In genomic region chr1:166182952-166183627, GRCm38 (mm10) we compare ENCODE assay signal across 9 mouse cellular contexts. TPM values are rescaled to one million over a fixed set of nuclear protein-coding genes. Genes with fewer than 3 reads are reported as not detected.
DNase-seq lines count a peak whose midpoint lies in the region; ATAC-seq lines count a peak whose summit lies in the region.
"Had no signal": no experiment of that assay in that cellular context is flagged by ENCODE, and none has a peak within 500 bp of the region (broad histone marks: within the 10 kb centered on the region; RNA-seq: fewer than 3 reads in every experiment).

No protein-coding gene starts in this region.

- WGBS in hindbrain, embryonic 14.5 days = 52% methylated on average over 10 of the region's 10 CpGs
- WGBS in hindbrain, embryonic 12.5 days = 77% methylated on average over 10 of the region's 10 CpGs
- 89% methylated on average over 10 of the region's 10 CpGs for WGBS in midbrain, embryonic 11.5 days
- 93% methylated on average over 10 of the region's 10 CpGs for WGBS in midbrain, embryonic 10.5 days
- 39% methylated on average over 10 of the region's 10 CpGs for WGBS in heart, embryonic 16.5 days
- 56% methylated on average over 10 of the region's 10 CpGs for WGBS in midbrain, embryonic 16.5 days

- no peaks in the 10 kb centered on the region for H3K36me3 ChIP-seq in hindbrain, embryonic 14.5 days (replicated peaks; ENCODE audit: control insufficient read depth, insufficient read depth)
- H3K36me3 ChIP-seq in hindbrain, embryonic 12.5 days = no peaks in the 10 kb centered on the region
- H3K36me3 ChIP-seq in midbrain, embryonic 11.5 days (ENCODE audit: control insufficient read depth, insufficient read depth, low read length) = no peaks in the 10 kb centered on the region
- H3K36me3 ChIP-seq in midbrain, embryonic 10.5 days = no peaks in the 10 kb centered on the region
- no peaks in the 10 kb centered on the region for H3K36me3 ChIP-seq in heart, embryonic 16.5 days (ENCODE audit: control insufficient read depth, insufficient read depth)
- H3K36me3 ChIP-seq in midbrain, embryonic 16.5 days (ENCODE audit: control insufficient read depth, insufficient read depth, low read length) = no peaks in the 10 kb centered on the region
- H3K36me3 ChIP-seq: limb, embryonic 12.5 days had no signal

- H3K27me3 ChIP-seq in hindbrain, embryonic 14.5 days (ENCODE audit: control insufficient read depth, insufficient read depth, low read length) = 0 out of 2 replicates have a peak, but pooled peaks cover 3% of the 10 kb centered on the region
- H3K27me3 ChIP-seq in hindbrain, embryonic 12.5 days = no peaks in the 10 kb centered on the region
- H3K27me3 ChIP-seq in midbrain, embryonic 11.5 days (ENCODE audit: control insufficient read depth, insufficient read depth, low read length) = no peaks in the 10 kb centered on the region
- H3K27me3 ChIP-seq in midbrain, embryonic 10.5 days (ENCODE audit: low read depth, poor library complexity, severe bottlenecking) = no peaks in the 10 kb centered on the region
- no peaks in the 10 kb centered on the region for H3K27me3 ChIP-seq in heart, embryonic 16.5 days (ENCODE audit: control insufficient read depth, insufficient read depth, low read length)
- H3K27me3 ChIP-seq in midbrain, embryonic 16.5 days (ENCODE audit: control insufficient read depth, insufficient read depth, low read depth, low read length) = no peaks in the 10 kb centered on the region
- H3K27me3 ChIP-seq: limb, embryonic 12.5 days had no signal

- ATAC-seq in hindbrain, embryonic 14.5 days (ENCODE audit: low FRiP score) = no peak
- ATAC-seq in hindbrain, embryonic 12.5 days (ENCODE audit: low FRiP score) = no peak
- ATAC-seq in midbrain, embryonic 11.5 days (ENCODE audit: low FRiP score) = no peak
- ATAC-seq in heart, embryonic 16.5 days (replicated peaks; ENCODE audit: extremely low read depth, insufficient read depth, low FRiP score) = no peak; the same call in 1 of the 2 replicates
- ATAC-seq in midbrain, embryonic 16.5 days = peak; percentile 36

- no peak overlapping the region for H3K9ac ChIP-seq in hindbrain, embryonic 14.5 days
- H3K9ac ChIP-seq in hindbrain, embryonic 12.5 days = no peak overlapping the region
- H3K9ac ChIP-seq in midbrain, embryonic 11.5 days (ENCODE audit: low read length) = no peak overlapping the region
- no peak overlapping the region for H3K9ac ChIP-seq in heart, embryonic 16.5 days (ENCODE audit: low read length)
- H3K9ac ChIP-seq in midbrain, embryonic 16.5 days (ENCODE audit: low read depth, low read length) = no peak overlapping the region
- H3K9ac ChIP-seq: limb, embryonic 12.5 days had no signal

- 0 out of 2 replicates have a peak, but pooled peaks cover 3% of the 10 kb centered on the region for H3K4me1 ChIP-seq in hindbrain, embryonic 14.5 days (replicated peaks; ENCODE audit: control insufficient read depth, insufficient read depth, low read length)
- H3K4me1 ChIP-seq in hindbrain, embryonic 12.5 days = no peaks in the 10 kb centered on the region
- no peaks in the 10 kb centered on the region for H3K4me1 ChIP-seq in midbrain, embryonic 11.5 days (ENCODE audit: control insufficient read depth, insufficient read depth, low read length)
- peaks cover 11% of the 10 kb centered on the region for H3K4me1 ChIP-seq in midbrain, embryonic 10.5 days
- H3K4me1 ChIP-seq in heart, embryonic 16.5 days (ENCODE audit: control insufficient read depth, insufficient read depth, low read length) = peaks cover 3% of the 10 kb centered on the region; the same call in 1 of the 2 replicates
- peaks cover 8% of the 10 kb centered on the region for H3K4me1 ChIP-seq in midbrain, embryonic 16.5 days (ENCODE audit: control insufficient read depth, insufficient read depth, low read length)
- H3K4me1 ChIP-seq: limb, embryonic 12.5 days had no signal

- no peaks in the 10 kb centered on the region for H3K9me3 ChIP-seq in hindbrain, embryonic 14.5 days (ENCODE audit: control insufficient read depth, low read length)
- H3K9me3 ChIP-seq in hindbrain, embryonic 12.5 days (replicated peaks) = no peaks in the 10 kb centered on the region
- no peaks in the 10 kb centered on the region for H3K9me3 ChIP-seq in midbrain, embryonic 11.5 days (ENCODE audit: control insufficient read depth, low read length)
- 0 out of 2 replicates have a peak, but pooled peaks cover 4% of the 10 kb centered on the region for H3K9me3 ChIP-seq in midbrain, embryonic 10.5 days (replicated peaks)
- no peaks in the 10 kb centered on the region; the same call in 1 of the 2 replicates for H3K9me3 ChIP-seq in heart, embryonic 16.5 days (replicated peaks; ENCODE audit: control insufficient read depth, low read length)
- no peaks in the 10 kb centered on the region for H3K9me3 ChIP-seq in midbrain, embryonic 16.5 days (replicated peaks; ENCODE audit: control insufficient read depth, low read length, poor library complexity, severe bottlenecking)
- H3K9me3 ChIP-seq: limb, embryonic 12.5 days had no signal

- peak overlapping the region; percentile 27; the same call in 1 of the 2 replicates for H3K27ac ChIP-seq in hindbrain, embryonic 14.5 days
- no peak overlapping the region for H3K27ac ChIP-seq in hindbrain, embryonic 12.5 days
- no peak overlapping the region for H3K27ac ChIP-seq in midbrain, embryonic 11.5 days (ENCODE audit: low read depth, low read length)
- no peak overlapping the region for H3K27ac ChIP-seq in midbrain, embryonic 10.5 days (replicated peaks)
- H3K27ac ChIP-seq in heart, embryonic 16.5 days (ENCODE audit: low read length) = peak overlapping the region; percentile 1; the same call in 1 of the 2 replicates
- H3K27ac ChIP-seq in midbrain, embryonic 16.5 days (ENCODE audit: low read length) = peak overlapping the region; percentile 28; the same call in 1 of the 2 replicates
- H3K27ac ChIP-seq: limb, embryonic 12.5 days had no signal

- DNase-seq in hindbrain, embryonic 14.5 days (ENCODE audit: low spot score) = peak; percentile 36
- peak; percentile 44 for DNase-seq in midbrain, embryonic 11.5 days (ENCODE audit: low spot score, missing footprints)
- DNase-seq in midbrain, embryonic 10.5 days (ENCODE audit: low spot score) = no peak
- no peak for DNase-seq in liver

- no peak overlapping the region for H3K4me2 ChIP-seq in hindbrain, embryonic 14.5 days (replicated peaks)
- H3K4me2 ChIP-seq in hindbrain, embryonic 12.5 days (replicated peaks) = no peak overlapping the region
- H3K4me2 ChIP-seq in midbrain, embryonic 11.5 days = no peak overlapping the region
- H3K4me2 ChIP-seq in heart, embryonic 16.5 days (ENCODE audit: low read depth, low read length) = peak overlapping the region; percentile 20; the same call in 1 of the 2 replicates
- H3K4me2 ChIP-seq in midbrain, embryonic 16.5 days (ENCODE audit: low read length) = no peak overlapping the region
- H3K4me2 ChIP-seq: limb, embryonic 12.5 days had no signal

- no peak overlapping the region for H3K4me3 ChIP-seq in hindbrain, embryonic 14.5 days (replicated peaks; ENCODE audit: low read length)
- H3K4me3 ChIP-seq in hindbrain, embryonic 12.5 days = no peak overlapping the region
- no peak overlapping the region for H3K4me3 ChIP-seq in midbrain, embryonic 11.5 days (ENCODE audit: low read depth, low read length)
- no peak overlapping the region for H3K4me3 ChIP-seq in midbrain, embryonic 10.5 days
- H3K4me3 ChIP-seq in heart, embryonic 16.5 days (ENCODE audit: low read length) = no peak overlapping the region
- no peak overlapping the region for H3K4me3 ChIP-seq in midbrain, embryonic 16.5 days (ENCODE audit: low read depth, low read length)
- H3K4me3 ChIP-seq: limb, embryonic 12.5 days had no signal

RNA-seq across cellular contexts. Expression of gene Gpa33, which starts 53.1 kb away (rescaled TPM):
- not detected in 2 replicates for polyA plus RNA-seq in hindbrain, embryonic 14.5 days (2014; fragmentation: Nextera tagmentation; extraction: Ambion mirVana)
- 0.12 and 0.26 TPM in 2 replicates for polyA plus RNA-seq in hindbrain, embryonic 12.5 days (2016; fragmentation: Nextera tagmentation; extraction: Ambion mirVana)
- 0.17 and 0.38 TPM in 2 replicates for polyA plus RNA-seq in midbrain, embryonic 11.5 days (2014; fragmentation: Nextera tagmentation; extraction: Ambion mirVana)
- polyA plus RNA-seq in midbrain, embryonic 10.5 days (2016; fragmentation: Nextera tagmentation; extraction: Ambion mirVana) = 0.31 and 0.55 TPM in 2 replicates
- polyA plus RNA-seq in heart, embryonic 16.5 days (2015; fragmentation: Nextera tagmentation; extraction: Ambion mirVana) = 0.11 and 0.67 TPM in 2 replicates
- polyA plus RNA-seq in midbrain, embryonic 16.5 days (2015; fragmentation: Nextera tagmentation; extraction: Ambion mirVana) = 0.08 TPM in 1 of 2 replicates, not detected in the other

RNA-seq across cellular contexts. Expression of gene Dusp27, which starts 55.4 kb away (rescaled TPM):
- 1.1 TPM in 2 replicates for polyA plus RNA-seq in hindbrain, embryonic 14.5 days (2014; fragmentation: Nextera tagmentation; extraction: Ambion mirVana)
- polyA plus RNA-seq in hindbrain, embryonic 12.5 days (2016; fragmentation: Nextera tagmentation; extraction: Ambion mirVana) = 3.3 and 5.5 TPM in 2 replicates
- 2.3 and 2.4 TPM in 2 replicates for polyA plus RNA-seq in midbrain, embryonic 11.5 days (2014; fragmentation: Nextera tagmentation; extraction: Ambion mirVana)
- polyA plus RNA-seq in midbrain, embryonic 10.5 days (2016; fragmentation: Nextera tagmentation; extraction: Ambion mirVana) = 2.7 and 3.5 TPM in 2 replicates
- polyA plus RNA-seq in heart, embryonic 16.5 days (2015; fragmentation: Nextera tagmentation; extraction: Ambion mirVana) = 50.1 and 50.5 TPM in 2 replicates
- 1.2 and 1.3 TPM in 2 replicates for polyA plus RNA-seq in midbrain, embryonic 16.5 days (2015; fragmentation: Nextera tagmentation; extraction: Ambion mirVana)

RNA-seq across cellular contexts. Expression of gene Mael, which starts 55.5 kb away (rescaled TPM):
- polyA plus RNA-seq in hindbrain, embryonic 14.5 days (2014; fragmentation: Nextera tagmentation; extraction: Ambion mirVana) = 0.20 TPM in 1 of 2 replicates, not detected in the other
- 0.14 TPM in 1 of 2 replicates, not detected in the other for polyA plus RNA-seq in hindbrain, embryonic 12.5 days (2016; fragmentation: Nextera tagmentation; extraction: Ambion mirVana)
- polyA plus RNA-seq in midbrain, embryonic 11.5 days (2014; fragmentation: Nextera tagmentation; extraction: Ambion mirVana) = 0.08 TPM in 1 of 2 replicates, not detected in the other
- polyA plus RNA-seq in midbrain, embryonic 10.5 days (2016; fragmentation: Nextera tagmentation; extraction: Ambion mirVana) = 0.10 TPM in 1 of 2 replicates, not detected in the other
- polyA plus RNA-seq in heart, embryonic 16.5 days (2015; fragmentation: Nextera tagmentation; extraction: Ambion mirVana) = 0.13 TPM in 1 of 2 replicates, not detected in the other
- 0.14 TPM in 1 of 2 replicates, not detected in the other for polyA plus RNA-seq in midbrain, embryonic 16.5 days (2015; fragmentation: Nextera tagmentation; extraction: Ambion mirVana)
- polyA plus RNA-seq: heart, embryonic 14.5 days; limb, embryonic 12.5 days had no signal

Comparison
In these comparisons a context has a peak if more than half of its experiments do, and no peak if none do; other contexts are left out.
1. DNase-seq: peak in hindbrain, embryonic 14.5 days (single experiment) and midbrain, embryonic 11.5 days (single experiment); none in midbrain, embryonic 10.5 days (single experiment) and liver (single experiment).
2. H3K27ac ChIP-seq: peak in hindbrain, embryonic 14.5 days (single experiment), heart, embryonic 16.5 days (single experiment) and midbrain, embryonic 16.5 days (single experiment); none in hindbrain, embryonic 12.5 days (single experiment), midbrain, embryonic 11.5 days (single experiment) and midbrain, embryonic 10.5 days (single experiment).